Mouse (Mus musculus): Measurements from ENCODE around the gene Ccm2. TPM values are rescaled to one million over a fixed set of nuclear protein-coding genes. Genes with fewer than 3 reads are reported as not detected.

Gene Ccm2
- total RNA-seq, 2 experiments from 2014 or later = 54.3 to 54.4 TPM

- no peak for DNase-seq (ENCODE audit: low spot score in 2 of 2)
- intact Hi-C loops (cut with DNase I) = loop anchor here (5.0 kb wide), 1 partner anchor 50 kb away; the partner anchor contains the start of gene Purb
Observed at GRCm38 (mm10) chr11:6527256-6528185, 19.2 kb upstream of the Ccm2 start.

GRCm38 (mm10) chr11:6528186-6529006 lies 18.3 kb upstream of the Ccm2 start:
- intact Hi-C loops (cut with DNase I) = loop anchor here (5.0 kb wide), 1 partner anchor 51 kb away; the partner anchor contains the start of gene Purb
- DNase-seq (ENCODE audit: low spot score in 2 of 2) = peak; percentile 98 to 99

- no peak for DNase-seq (ENCODE audit: low spot score in 2 of 2)
- intact Hi-C loops (cut with DNase I) = loop anchor here (5.0 kb wide), 1 partner anchor 53 kb away; the partner anchor contains the start of gene Purb
Observed at GRCm38 (mm10) chr11:6529961-6530360, 16.7 kb upstream of the Ccm2 start.

GRCm38 (mm10) chr11:6530746-6531145 lies 15.9 kb upstream of the Ccm2 start:
- intact Hi-C loops (cut with DNase I) = no loop called here
- DNase-seq (ENCODE audit: low spot score in 2 of 2) = no peak

- no peak for DNase-seq (ENCODE audit: low spot score in 2 of 2)
Observed at GRCm38 (mm10) chr11:6544683-6545082, 2.0 kb upstream of the Ccm2 start.

GRCm38 (mm10) chr11:6545186-6545856 lies 1.4 kb upstream of the Ccm2 start:
- intact Hi-C loops (cut with DNase I) = no loop called here
- no peak for DNase-seq (ENCODE audit: low spot score in 2 of 2)

More at GRCm38 (mm10) chr11:6544683-6545082, 2.0 kb upstream of the Ccm2 start:
- intact Hi-C loops (cut with DNase I) = no loop called here

- intact Hi-C loops (cut with DNase I) = no loop called here
- DNase-seq (ENCODE audit: low spot score in 2 of 2) = no peak
Observed at GRCm38 (mm10) chr11:6545857-6546192, 862 bp upstream of the Ccm2 start.

- intact Hi-C loops (cut with DNase I) = no loop called here
- DNase-seq (ENCODE audit: low spot score in 2 of 2) = peak in 1 of 2 experiments; percentile 32
Observed at GRCm38 (mm10) chr11:6547037-6547680, 472 bp downstream of the Ccm2 start.

GRCm38 (mm10) chr11:6547696-6548325 lies 1.1 kb downstream of the Ccm2 start:
- no peak for DNase-seq (ENCODE audit: low spot score in 2 of 2)
- intact Hi-C loops (cut with DNase I) = no loop called here

- no peak for DNase-seq (ENCODE audit: low spot score in 2 of 2)
- intact Hi-C loops (cut with DNase I) = no loop called here
Observed at GRCm38 (mm10) chr11:6549770-6550169, 3.1 kb downstream of the Ccm2 start.

GRCm38 (mm10) chr11:6550201-6550600 lies 3.5 kb downstream of the Ccm2 start:
- no peak for DNase-seq (ENCODE audit: low spot score in 2 of 2)
- intact Hi-C loops (cut with DNase I) = no loop called here

- no peak for DNase-seq (ENCODE audit: low spot score in 2 of 2)
- intact Hi-C loops (cut with DNase I) = no loop called here
Observed at GRCm38 (mm10) chr11:6558234-6558633, 11.5 kb downstream of the Ccm2 start.

- intact Hi-C loops (cut with DNase I) = no loop called here
- no peak for DNase-seq (ENCODE audit: low spot score in 2 of 2)
Observed at GRCm38 (mm10) chr11:6559996-6560395, 13.3 kb downstream of the Ccm2 start.

GRCm38 (mm10) chr11:6560655-6561360 lies 14.1 kb downstream of the Ccm2 start:
- intact Hi-C loops (cut with DNase I) = no loop called here
- DNase-seq (ENCODE audit: low spot score in 2 of 2) = no peak

GRCm38 (mm10) chr11:6561474-6561873 lies 14.8 kb downstream of the Ccm2 start:
- intact Hi-C loops (cut with DNase I) = no loop called here
- DNase-seq (ENCODE audit: low spot score in 2 of 2) = no peak

GRCm38 (mm10) chr11:6562359-6562758 lies 15.7 kb downstream of the Ccm2 start:
- DNase-seq (ENCODE audit: low spot score in 2 of 2) = no peak
- intact Hi-C loops (cut with DNase I) = no loop called here

GRCm38 (mm10) chr11:6563201-6563600 lies 16.5 kb downstream of the Ccm2 start:
- intact Hi-C loops (cut with DNase I) = no loop called here
- no peak for DNase-seq (ENCODE audit: low spot score in 2 of 2)

GRCm38 (mm10) chr11:6566496-6566895 lies 19.8 kb downstream of the Ccm2 start:
- intact Hi-C loops (cut with DNase I) = no loop called here
- no peak for DNase-seq (ENCODE audit: low spot score in 2 of 2)
